Mouse (Mus musculus) layer of hippocampus, postnatal 25 days (tissue): ENCODE measurements around the gene BC035947. TPM values are rescaled to one million over a fixed set of nuclear protein-coding genes. Genes with fewer than 3 reads are reported as not detected.
"Not testable (repeated sequence)": the region's sequence is repeated elsewhere in the genome, so short reads cannot be mapped to it uniquely, and the experiment has no call there.

Experiments
- DNase-seq, 2 experiments: peaks; one replicate each; pipeline ENCODE4 v3.0.0; 2022; ENCODE audit warnings: mixed read lengths in 2 of 2, low spot score in 1 of 2; ENCODE audit errors: extremely low spot score in 1 of 2
- total RNA-seq, 2 experiments: library from RNA; stranded (reverse); gene quantifications; 2 replicates each; pipeline ENCODE4 v1.2.3; 2021

The BC035947 gene
- under 1 TPM; 0.26 to 0.27 TPM for total RNA-seq

DNA sequence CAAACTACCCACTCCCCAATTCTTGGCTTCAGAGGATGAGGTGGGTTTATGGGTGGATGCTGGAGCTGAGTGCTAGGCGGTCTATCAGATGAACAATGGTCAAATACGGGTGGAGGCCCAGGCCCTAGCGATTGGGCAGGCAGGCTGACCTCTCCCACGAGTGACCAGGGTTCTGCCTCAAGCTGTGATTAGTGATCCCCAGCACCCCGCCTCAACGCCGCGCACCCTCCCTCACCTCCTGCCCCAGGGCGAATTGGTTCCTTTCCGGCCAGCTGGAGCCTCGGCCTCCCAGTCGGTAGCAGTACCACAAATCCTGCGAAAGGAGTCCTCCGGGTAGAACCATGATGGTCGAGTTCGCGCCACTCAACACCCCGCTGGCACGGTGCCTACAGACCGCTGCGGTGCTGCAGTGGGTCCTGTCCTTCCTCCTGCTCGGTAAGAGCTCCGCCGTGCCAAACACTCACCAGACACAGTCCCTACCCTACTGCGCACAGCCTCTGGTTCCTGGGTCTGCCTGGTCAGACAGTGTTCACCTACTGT is at the start of gene BC035947:
TSS of gene BC035947 (minus strand) at position 538 of the 540 bp plus-strand sequence.
- DNase-seq = no peak

DNA sequence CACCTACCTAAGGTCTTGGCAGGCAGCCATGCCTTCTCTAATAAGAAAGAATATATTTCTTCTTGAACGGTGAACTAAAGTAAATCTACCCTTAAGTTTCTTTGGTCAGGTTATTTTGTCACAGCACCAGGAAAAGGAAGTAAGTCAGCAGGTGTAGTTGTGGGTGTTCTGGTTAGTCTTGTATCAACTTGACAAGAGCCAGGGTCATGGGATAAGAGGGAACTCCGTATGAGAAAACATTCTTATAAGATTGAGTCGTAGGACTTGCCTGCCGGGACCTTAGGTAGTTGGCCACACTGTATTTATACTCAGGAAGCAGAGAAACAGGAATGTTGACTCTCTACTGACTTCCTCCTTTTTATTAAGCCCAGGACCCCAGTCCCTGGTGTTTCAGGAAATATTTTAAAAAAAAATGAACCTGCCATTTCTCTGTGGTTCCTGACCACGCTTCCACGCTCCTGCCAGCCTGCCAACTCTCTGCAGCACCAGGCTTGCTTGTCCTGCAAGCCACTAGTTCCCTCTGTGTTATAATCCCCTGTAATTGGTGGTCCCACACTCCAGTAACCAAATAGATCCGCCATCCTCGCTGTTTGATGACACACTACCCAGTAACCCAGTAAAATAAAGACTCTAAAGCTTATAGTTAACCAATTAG is 42.2 kb upstream of the BC035947 start:
- DNase-seq = no peak

DNA sequence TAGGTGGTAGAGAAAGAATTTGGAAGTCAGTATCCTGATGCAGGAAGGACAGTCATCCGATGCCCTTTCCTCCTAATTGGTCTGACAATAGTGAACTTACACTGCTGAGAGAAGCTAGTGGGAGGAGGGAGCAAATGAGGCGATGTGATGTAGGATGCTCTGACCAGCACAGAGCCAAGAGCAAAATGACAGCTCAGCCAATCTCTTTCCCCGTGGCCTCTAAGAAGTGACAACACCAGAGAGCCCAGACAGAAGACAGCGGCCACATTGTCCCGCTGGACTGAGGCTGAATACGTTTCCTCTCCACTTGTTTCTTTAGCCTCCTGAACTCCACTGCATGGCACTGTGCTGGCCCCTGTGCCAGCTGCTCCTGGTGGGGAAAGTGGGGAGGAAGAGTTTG is 37.0 kb upstream of the BC035947 start:
- no peak for DNase-seq

DNA sequence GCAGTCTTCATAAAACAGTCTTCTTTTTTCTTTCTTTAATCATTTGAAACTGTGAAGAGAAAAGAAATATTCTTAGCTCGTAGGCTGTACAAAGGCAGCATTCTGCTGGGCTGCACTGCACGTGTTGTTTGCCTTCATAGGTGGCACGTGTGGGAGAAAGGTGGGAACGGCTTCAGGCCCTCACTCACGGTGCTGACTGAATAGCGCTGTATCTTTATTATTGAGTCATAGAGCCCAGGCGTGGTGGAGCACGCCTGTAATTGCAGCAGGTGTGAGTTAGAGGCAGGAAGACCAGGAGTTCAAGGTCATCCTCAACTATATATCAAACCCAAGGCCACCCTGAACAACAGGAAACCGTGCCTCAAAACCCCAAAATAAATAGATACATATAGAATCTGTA is 34.3 kb upstream of the BC035947 start:
- no peak for DNase-seq

DNA sequence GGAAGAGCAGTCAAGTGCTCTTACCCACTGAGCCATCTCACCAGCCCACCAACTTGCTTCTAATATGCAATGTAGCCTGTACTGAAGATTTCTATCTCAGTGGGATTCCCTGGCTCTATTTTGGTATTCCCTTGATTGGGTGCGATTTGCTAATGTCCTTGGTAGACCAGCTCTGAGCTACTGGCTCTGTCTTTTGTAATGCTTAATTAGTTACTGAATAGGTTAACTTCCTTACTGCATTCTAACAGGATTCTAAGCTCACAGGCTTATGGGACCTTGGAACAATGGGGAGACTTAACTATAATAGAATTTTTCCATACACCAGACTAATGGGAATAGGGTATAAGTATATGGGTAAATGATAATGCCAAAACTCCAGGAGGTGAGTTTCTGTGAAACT is 31.7 kb upstream of the BC035947 start:
- DNase-seq = not testable (repeated sequence)

DNA sequence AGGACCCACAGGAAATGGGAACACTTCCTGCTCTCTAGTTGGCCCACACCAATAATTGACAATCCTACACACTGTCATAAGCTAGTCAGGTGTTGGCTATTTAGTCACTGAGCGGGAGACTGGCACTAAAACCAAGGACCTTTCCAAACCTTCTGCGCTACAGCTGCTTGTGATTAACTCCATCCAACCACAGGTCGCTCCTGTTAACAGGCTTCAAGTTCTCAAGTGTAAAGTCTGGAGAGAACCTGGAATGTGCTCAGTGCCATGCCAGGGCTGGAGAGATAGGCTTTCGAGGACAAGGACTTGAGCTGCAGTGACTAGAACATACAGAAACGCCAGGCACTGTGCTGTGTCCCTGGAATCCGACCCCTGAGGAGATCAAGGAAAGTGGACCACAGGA is 27.2 kb upstream of the BC035947 start:
- no peak for DNase-seq

DNA sequence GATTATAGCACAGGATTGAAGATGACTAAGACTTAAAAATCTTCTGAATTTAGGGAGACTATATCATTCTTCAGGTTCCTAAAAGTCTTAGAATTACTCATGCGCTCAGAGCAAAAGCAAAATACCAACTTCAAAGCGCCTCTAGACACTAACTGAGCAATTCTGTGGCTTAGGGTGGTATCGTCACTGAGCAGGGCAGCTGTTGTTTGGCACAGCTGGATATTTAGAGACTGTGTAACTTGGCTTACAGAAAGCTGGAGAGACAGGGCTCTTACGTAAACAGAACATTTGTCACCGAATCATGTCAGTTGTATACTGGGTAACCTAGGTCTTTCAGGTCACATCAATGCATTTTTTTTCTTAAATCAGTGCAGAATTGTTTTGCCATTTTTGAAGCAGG is 26.4 kb upstream of the BC035947 start:
- no peak for DNase-seq

DNA sequence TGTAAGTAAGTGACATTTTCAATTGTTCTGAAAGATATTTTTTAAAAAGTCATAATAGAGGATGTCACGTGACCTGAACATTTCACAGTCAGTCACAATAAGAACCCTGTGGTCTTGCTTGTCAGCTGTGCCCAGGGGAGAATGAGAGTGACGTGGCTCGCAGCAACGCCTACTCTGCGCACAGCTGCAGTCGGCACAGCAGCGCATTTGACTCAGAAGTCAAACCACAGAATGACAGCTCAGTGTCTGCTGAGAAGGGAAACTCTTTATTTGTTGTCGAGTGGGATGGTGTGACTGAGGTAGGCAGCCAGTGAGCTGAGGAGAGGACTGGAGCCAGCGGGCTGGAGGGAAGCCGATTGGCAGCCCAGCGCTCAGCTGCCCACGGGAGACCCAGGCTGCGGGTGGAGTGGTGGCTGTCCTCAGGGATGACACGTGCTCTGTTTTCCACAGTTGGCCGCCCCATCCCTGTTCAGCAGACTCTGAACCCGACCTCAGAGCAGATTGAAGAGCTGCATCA is 25.6 kb upstream of the BC035947 start:
- peak; percentile 51 to 52 for DNase-seq

DNA sequence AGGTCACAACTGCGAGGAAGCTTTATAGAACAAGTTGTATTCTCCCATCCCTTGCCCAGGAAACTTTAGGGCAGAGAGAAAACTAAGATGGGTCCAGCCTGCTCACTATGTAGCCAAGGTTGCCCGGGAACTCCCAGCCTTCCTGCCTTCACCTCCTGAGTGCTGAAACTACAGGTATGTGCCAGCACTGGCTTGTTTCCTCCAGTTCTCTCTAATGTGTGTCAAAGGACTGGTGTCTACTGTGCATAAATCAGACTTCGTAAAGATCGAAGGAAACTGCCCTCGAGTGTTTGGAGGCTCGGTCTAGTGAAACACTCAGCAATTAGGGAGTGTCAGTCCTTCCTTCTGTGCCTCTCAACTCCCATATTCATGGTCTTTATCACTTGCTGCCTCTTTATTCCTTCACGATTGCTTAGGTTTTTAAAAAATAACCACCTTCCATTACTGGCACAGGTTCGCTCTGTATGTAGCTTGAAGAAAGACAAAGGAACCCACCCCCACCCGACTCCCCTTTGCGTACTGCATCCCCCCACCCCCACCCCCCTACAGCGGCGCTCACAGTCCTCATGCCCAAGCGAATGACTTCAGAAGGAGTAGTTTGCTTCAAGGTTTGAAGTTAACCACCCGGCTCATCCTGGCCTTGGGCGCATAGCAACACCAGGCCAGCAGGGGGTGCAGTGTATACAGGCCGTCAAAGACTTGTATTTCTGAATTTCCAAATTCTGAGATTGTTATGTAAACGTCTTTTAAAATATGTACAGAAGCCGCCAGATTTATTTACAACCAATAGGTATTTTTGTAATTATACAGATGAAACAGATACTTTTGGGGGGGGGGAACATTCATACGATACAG is 24.6 kb upstream of the BC035947 start:
- peak; percentile 63 to 94 for DNase-seq

DNA sequence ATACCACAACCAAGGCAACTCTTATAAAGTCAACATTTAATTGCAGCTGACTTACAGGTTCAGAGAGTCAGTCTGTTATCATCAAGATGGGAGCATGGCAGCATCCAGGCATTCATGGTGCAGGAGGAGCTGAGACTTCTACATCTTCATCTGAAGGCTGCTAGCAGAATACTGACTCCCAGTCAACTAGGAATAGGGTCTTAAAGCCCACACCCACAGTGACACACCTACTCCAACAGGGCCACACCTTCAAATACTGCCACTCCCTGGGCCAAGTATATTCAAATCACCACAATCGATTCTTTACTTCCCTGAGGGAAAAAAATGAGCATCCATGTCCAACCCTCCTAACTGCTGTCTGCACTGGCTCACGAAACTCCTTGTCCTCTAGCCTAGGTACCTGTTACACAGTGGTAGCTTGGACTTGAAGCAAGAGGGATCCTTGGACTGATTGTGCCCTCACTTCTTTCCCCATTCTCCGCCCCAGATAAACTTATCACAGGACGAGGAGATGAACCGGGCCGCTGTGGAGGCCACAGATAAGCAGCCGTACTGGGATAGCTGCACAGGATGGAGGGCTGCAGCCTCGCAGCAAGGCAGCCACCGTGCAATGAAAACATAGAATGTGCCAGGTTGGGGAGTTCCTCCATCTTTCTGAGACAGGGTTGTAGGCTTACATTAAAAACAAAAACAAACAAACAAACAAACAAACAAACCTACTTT is 22.6 kb upstream of the BC035947 start:
- no peak for DNase-seq

DNA sequence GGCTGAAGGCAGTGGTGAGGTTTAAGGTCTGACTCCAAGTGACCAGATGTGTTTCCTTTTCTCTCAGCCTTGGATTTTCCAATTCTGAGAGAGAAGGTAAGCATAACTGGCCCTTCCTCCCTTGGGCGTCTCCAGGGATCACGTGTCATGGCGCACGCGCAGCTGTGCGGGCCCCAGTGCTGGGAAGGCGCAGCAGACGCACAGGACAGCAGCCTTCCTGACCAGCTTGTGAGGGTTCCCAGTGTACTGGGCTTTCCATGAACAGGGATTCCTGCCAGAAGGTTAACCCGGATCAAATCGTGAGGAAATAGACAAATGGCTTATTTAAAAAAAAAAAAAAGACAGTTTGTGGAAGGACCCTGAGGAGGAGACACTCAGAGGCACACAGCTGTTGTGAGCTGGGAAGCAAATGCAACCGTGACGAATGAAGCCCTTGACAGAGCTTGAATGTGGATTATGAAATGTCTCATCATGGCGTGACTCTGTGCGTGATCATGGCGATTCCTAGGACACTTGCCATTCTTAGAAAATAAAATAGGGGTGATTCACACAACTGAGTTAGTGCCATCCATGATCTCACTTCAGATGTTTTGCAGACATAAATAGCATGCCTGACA is 20.3 kb upstream of the BC035947 start:
- DNase-seq = no peak

DNA sequence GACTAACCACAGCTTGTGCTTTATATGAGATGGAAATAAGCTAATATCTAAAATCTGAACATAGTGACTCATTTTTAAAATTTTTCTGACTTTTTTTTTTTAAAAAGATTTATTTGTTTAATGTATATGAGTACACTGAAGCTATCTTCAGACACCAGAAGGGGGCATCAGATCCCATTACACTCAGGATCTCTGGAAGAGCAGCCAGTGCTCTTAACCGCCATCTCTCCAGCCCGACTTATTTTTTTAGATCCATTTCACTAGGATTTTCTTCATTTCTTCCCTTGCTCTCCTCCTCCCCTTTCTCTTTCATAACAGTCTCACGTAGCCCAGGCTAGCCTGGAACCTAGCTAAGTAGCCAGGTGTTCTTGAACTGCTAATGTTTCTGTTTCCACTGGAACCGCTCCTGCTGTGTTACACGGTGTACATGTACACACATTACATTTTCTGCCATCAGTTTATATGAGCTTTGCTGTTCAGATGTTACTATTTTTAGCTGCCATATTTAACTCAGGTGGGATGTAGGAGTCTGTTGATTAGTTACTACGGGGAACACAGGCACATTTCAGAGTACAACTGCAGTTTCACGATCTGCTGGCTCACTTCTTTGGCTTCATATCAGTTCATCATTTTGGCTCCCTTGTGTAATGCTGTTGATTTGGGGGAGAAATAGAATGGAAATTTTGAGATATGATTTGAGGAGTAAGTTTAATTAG is 18.7 kb upstream of the BC035947 start:
- peak in 1 of 2 experiments; percentile 16 for DNase-seq

DNA sequence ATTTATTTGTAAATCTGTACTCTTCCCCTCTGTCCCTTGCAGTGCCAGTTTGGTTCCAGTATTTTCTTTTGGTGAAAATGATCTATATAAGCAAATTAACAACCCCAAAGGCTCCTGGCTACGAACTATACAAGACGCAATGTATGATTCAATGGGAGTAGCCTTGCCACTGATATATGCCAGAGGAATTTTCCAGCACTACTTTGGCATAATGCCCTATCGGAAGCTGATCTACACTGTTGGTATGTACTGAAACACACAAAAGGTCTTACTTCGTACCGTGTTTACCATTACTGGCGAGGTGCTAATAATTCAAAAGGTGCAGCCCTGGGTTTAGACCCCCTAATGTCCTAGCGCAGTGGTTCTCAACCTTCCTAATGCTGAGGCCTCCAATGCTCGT is 17.1 kb upstream of the BC035947 start:
- no peak for DNase-seq

DNA sequence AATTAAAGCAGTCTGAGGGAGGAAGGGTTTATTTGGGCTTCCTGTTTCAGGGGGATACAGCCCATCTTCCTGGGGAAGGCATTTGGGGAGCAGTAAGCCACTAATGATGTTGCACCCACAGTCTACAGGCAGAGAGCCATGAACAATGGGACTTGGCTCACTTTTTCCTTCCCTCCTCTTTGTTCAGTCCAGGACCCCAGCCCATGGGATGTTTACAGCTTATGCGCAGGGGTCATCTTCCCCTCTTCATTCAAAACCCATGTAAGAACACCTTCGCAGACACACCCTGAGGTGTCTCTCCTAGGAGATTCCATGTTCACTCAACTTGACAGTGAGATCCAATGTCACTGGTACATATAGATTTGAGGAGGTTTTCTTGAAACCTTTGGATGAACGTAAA is 16.4 kb upstream of the BC035947 start:
- no peak for DNase-seq

DNA sequence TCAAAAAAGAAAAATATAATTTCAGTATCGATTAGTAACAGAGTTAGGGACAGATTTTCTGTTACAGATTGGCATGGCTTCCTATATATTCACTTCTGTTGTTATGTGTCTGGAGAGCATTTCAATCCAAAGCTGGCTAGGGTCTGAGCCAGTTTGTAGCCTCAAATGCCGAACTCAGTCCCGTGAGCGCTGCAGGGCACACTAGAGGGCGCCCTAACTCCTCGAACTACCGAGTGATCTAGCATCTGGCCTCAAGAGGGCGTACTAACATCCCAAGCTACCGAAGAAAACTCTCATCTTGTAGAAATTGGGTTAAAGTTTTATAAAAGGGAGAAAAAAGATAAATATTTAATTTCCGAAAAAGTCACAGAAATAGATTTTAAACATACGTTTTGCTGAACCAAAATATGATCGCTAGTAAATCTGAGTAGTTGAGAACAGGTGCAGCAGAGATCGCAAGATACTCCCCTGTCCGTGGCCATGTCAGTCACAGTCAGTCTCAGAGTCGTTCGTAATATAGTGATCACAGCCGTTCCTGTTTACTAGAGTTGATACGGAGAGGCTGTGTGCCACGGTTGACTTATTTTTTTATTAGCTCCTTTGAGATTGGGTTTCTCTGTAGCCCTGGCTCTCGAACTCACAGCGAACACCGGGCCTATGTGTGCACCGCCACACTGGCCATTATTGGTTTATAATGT is 13.4 kb upstream of the BC035947 start:
- DNase-seq = peak; percentile 56 to 86

DNA sequence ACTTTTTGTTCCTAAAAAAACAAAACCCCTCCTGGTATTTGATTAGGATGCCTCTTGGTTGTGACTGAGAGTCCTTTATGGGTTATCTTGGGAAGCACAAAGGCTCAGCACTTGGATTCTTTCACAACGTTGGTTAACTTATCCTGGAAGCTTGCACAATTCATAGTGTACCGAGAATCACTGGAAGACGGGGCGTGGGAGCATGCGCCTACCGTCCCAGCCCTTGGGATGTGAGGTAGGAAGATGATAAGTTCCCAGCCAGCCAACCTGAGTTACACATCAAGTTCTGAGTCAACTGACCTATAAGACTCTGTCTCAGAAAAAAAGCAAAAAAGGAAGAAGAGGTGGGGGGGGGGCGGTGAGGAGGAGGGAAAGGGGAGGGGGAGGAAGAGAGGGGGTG is 6.9 kb upstream of the BC035947 start:
- no peak for DNase-seq

DNA sequence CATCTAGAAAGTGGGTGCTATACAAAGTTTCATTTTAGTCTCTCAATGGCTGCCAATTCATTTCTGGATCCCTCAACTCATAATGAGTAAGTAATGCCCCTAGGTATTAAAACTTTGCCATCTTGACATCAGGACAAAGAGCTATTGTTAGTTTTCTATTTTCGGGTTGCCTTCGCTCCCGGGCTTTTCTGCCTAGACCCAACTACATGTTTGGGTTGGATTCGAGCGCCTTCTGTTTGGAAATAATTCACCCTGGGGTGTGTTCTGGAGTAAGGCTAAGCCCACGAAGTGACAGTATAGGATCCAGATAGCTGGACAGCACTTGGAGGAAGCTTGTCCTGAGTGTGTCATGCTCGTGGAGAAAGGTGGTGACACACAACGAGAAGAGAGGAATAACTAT is 798 bp upstream of the BC035947 start:
- no peak for DNase-seq

DNA sequence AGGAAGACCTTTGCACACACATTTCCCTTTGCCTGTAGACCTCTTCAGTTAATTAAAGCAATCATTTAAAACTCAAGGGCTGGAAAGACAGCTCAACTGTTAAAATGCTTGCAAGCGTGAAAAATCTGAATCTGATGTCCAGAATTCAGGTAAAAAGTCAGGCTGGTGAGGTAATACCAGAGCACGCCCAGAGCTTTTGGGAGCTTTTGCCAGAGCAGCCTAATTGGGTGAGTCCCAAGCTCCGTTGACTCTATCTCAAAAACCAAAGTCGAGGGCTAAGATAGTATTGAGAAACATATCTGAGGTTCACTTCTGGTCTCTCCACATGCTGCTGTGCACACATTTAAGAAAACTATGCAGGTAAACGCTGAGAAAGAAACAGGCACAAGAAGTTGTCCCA is 1.1 kb downstream of the BC035947 start, which contains the start of gene Mogat1:
TSS of gene Mogat1 (plus strand) at position 130 of the 400 bp plus-strand sequence.
- DNase-seq = no peak

DNA sequence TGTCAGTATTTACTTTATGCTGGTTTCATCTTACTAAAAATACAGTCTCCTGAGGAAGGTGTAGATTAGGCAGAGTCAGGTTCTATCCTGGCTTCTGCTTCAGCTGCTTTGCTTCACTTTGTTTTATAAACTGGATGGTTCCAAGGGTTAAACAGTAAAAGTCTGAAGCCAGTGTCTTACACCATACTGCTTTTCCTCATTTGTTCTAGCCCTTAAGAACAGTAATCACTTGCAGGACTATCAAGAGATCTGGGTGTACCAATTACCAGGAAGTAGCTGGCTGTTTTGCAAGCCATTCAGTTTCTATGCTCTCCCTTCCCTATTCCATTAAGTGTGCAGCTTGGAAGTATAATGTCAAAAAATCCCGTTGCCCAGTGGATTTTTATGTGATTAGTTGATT is 4.8 kb downstream of the BC035947 start:
- no peak for DNase-seq
